Mouse (Mus musculus) thymus, adult 18-20 months (tissue): ENCODE measurements around the gene Cyp39a1.

Source experiments
- DNase-seq, 2 experiments: peaks; one replicate each; pipeline ENCODE4 v3.0.0; 2022; ENCODE audit warnings: mixed read lengths in 2 of 2

Cyp39a1 gene

DNA sequence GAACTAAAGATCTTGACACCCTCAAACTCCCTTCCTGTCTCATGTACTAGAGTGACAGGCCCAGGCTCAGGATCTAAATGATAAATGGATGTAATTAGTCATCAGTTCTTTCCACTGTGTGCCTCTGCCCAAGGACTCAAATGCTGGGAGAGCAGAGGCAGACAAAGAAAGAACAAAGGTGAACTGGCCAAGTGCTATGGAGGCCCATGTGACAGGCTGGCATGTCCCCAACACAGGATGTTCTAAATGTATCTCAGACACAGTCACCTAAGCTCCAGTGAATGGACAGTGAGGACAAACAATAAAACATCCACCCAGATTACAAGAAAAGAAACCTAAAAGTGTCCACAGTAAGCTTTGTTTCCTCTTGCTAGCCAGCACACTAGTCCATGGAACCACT lies 122.2 kb downstream of the Cyp39a1 start:
- no peak for DNase-seq

DNA sequence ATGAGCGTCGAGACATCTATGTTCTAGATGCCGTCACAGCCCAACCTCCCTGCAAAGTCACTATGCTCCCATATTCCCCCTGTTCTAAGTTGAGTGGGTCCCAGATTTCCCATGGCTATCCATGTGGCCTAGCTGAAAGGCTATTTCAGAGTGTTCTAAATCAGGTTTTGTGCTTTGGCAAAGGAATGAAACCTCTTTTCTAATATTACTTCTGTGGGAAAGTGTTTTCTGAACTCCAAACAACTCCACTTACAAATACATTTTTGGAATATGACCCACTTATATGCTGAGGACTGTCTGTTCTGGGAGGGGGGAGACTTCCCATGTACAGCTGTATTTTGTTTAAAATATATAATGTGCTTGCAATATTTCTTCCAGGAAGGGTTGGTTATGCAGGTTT lies 124.5 kb downstream of the Cyp39a1 start:
- no peak for DNase-seq

DNA sequence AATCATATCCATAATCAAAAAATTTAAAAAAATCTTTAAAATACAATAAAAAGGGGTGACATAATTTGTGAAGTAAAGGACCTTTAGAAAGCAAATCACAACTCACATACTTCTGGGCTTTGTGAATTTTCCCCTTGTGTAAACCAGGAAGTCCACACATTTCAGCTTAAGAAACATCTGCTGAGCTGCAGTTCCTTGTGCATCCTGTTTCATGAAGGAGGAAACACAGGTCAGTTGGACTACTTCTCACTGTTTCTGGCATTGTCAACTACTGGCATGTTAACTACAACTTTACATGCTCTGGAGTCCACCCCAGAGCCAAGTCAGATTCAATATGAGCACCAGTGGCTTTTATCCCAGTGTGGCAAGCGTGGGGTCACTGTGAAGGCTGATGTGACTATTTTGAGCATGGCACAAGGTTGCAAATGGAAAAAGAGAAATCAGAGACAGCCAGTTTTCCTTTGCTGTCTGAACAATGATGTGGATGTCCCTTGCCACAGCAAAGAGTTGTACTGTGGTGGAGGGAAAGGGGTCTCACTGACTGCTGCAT lies 127.6 kb downstream of the Cyp39a1 start:
- no peak for DNase-seq
